Comparison of ENCODE assay signal across 30 mouse cellular contexts in the genomic region with DNA sequence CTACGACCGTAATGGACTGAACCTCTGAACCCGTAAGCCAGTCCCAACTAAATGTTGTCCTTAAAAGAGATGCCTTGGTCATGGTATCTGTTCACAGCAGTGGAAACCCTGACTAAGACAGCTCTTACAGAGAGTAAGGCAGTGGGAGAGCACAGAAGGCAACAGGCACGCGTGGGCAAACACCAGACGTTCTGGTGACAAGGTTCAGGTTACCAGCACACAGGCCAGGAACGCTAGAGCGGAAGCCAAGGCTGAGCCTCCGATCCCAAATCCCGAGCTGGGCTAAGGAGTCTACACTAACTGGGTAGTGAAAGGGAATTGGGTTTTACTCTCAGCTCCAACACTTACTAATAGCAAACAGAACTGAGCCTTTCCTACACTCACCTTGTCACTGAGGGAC. TPM values are rescaled to one million over a fixed set of nuclear protein-coding genes. Genes with fewer than 3 reads are reported as not detected.
DNase-seq lines count a peak whose midpoint lies in the region; ATAC-seq and TF ChIP-seq lines count a peak whose summit lies in the region.
"Had no signal": no experiment of that assay in that cellular context is flagged by ENCODE, and none has a peak within 500 bp of the region (broad histone marks: within the 10 kb centered on the region; RNA-seq: fewer than 3 reads in every experiment).

No protein-coding gene starts in this region.

- no peak for TF ChIP-seq CTCF in kidney, adult 2 months (conservative IDR thresholded peaks at IDR 0.05; ENCODE audit: insufficient read depth, insufficient read length, low read depth, low read length)
- TF ChIP-seq CTCF in bone marrow macrophage, adult 2 months (IDR thresholded peaks at IDR 0.05; ENCODE audit: low read depth, low read length), result no peak

- H3K36me3 ChIP-seq in kidney, adult 2 months (ENCODE audit: control insufficient read depth, insufficient read depth, low read length), result no peaks in the 10 kb centered on the region
- H3K36me3 ChIP-seq in kidney, embryonic 15.5 days, result no peaks in the 10 kb centered on the region
- no peaks in the 10 kb centered on the region for H3K36me3 ChIP-seq in midbrain, embryonic 10.5 days
- H3K36me3 ChIP-seq: embryonic facial prominence, embryonic 10.5 days; embryonic facial prominence, embryonic 13.5 days; forebrain, embryonic 12.5 days; forebrain, embryonic 15.5 days; G1E; heart, embryonic 15.5 days; hindbrain, embryonic 10.5 days; hindbrain, embryonic 13.5 days had no signal

- no peak overlapping the region for H3K4me2 ChIP-seq in kidney, embryonic 15.5 days
- H3K4me2 ChIP-seq: embryonic facial prominence, embryonic 13.5 days; forebrain, embryonic 12.5 days; forebrain, embryonic 15.5 days; heart, embryonic 12.5 days; heart, embryonic 15.5 days; hindbrain, embryonic 13.5 days had no signal

- no peak overlapping the region for H3K4me3 ChIP-seq in kidney, adult 2 months (ENCODE audit: insufficient read depth, low read depth, low read length)
- no peak overlapping the region for H3K4me3 ChIP-seq in kidney, embryonic 15.5 days (replicated peaks)
- H3K4me3 ChIP-seq in bone marrow macrophage, adult 2 months (ENCODE audit: insufficient read depth, low read length), result no peak overlapping the region
- no peak overlapping the region for H3K4me3 ChIP-seq in midbrain, embryonic 10.5 days
- H3K4me3 ChIP-seq: embryonic facial prominence, embryonic 10.5 days; embryonic facial prominence, embryonic 13.5 days; erythroblast, embryonic 14.5 days; forebrain, embryonic 12.5 days; forebrain, embryonic 15.5 days; heart, embryonic 12.5 days; heart, embryonic 15.5 days; hindbrain, embryonic 10.5 days; hindbrain, embryonic 13.5 days had no signal

- no peaks in the 10 kb centered on the region for H3K9me3 ChIP-seq in kidney, embryonic 15.5 days (replicated peaks)
- H3K9me3 ChIP-seq in midbrain, embryonic 10.5 days (replicated peaks), result no peaks in the 10 kb centered on the region
- H3K9me3 ChIP-seq: embryonic facial prominence, embryonic 10.5 days; embryonic facial prominence, embryonic 13.5 days; forebrain, embryonic 12.5 days; forebrain, embryonic 15.5 days; G1E; heart, embryonic 12.5 days; heart, embryonic 15.5 days; hindbrain, embryonic 10.5 days; hindbrain, embryonic 13.5 days had no signal

- H3K9ac ChIP-seq in kidney, embryonic 15.5 days, result no peak overlapping the region
- H3K9ac ChIP-seq: embryonic facial prominence, embryonic 13.5 days; forebrain, embryonic 12.5 days; forebrain, embryonic 15.5 days; heart, embryonic 12.5 days; heart, embryonic 15.5 days; hindbrain, embryonic 13.5 days had no signal

- peak; percentile 72 for DNase-seq in kidney, adult 2 months
- DNase-seq in kidney, postnatal 10 days, result no peak
- DNase-seq in kidney, postnatal 25 days, result peak; percentile 39 to 68
- no peak for DNase-seq in midbrain, embryonic 10.5 days (ENCODE audit: low spot score)
- DNase-seq: adrenal gland, postnatal 10 days; adrenal gland, postnatal 36 days; B cell, adult 2 months; cerebellum, adult 11 months; cerebellum, adult 2 months; cerebellum, adult 9-11 months; cerebellum, postnatal 25 days; embryo, embryonic 11 days; gastrocnemius, postnatal 25 days; heart, adult 18-20 months; heart, postnatal 10 days; heart, postnatal 36 days had no signal

- H3K4me1 ChIP-seq in kidney, adult 2 months (ENCODE audit: control insufficient read depth, insufficient read depth, low read length), result peaks cover 24% of the 10 kb centered on the region; the same call in 1 of the 2 replicates
- H3K4me1 ChIP-seq in kidney, embryonic 15.5 days, result peaks cover 32% of the 10 kb centered on the region
- H3K4me1 ChIP-seq in bone marrow macrophage, adult 2 months (ENCODE audit: control insufficient read depth, insufficient read depth, low read length), result peaks cover 35% of the 10 kb centered on the region
- H3K4me1 ChIP-seq in midbrain, embryonic 10.5 days, result peaks cover 29% of the 10 kb centered on the region

- 0 out of 2 replicates have a peak overlapping the region, but pooled peaks have one; percentile 2 for H3K27ac ChIP-seq in kidney, adult 2 months (ENCODE audit: insufficient read depth, low read depth, low read length)
- no peak overlapping the region for H3K27ac ChIP-seq in kidney, embryonic 15.5 days
- peak overlapping the region; percentile 39 for H3K27ac ChIP-seq in bone marrow macrophage, adult 2 months (ENCODE audit: insufficient read depth, low read depth, low read length)
- H3K27ac ChIP-seq in midbrain, embryonic 10.5 days (replicated peaks), result no peak overlapping the region
- H3K27ac ChIP-seq: embryonic facial prominence, embryonic 10.5 days; embryonic facial prominence, embryonic 13.5 days; forebrain, embryonic 12.5 days; forebrain, embryonic 15.5 days; heart, embryonic 15.5 days; hindbrain, embryonic 10.5 days; hindbrain, embryonic 13.5 days had no signal

- ATAC-seq in kidney, embryonic 15.5 days (replicated peaks; ENCODE audit: low FRiP score), result no peak
- ATAC-seq: forebrain, embryonic 15.5 days; hindbrain, embryonic 16.5 days; Patski had no signal

- no peak for TF ChIP-seq POLR2A in kidney, adult 2 months (IDR thresholded peaks at IDR 0.05; ENCODE audit: low read depth, low read length)
- TF ChIP-seq POLR2A in bone marrow macrophage, adult 2 months (IDR thresholded peaks at IDR 0.05; ENCODE audit: borderline replicate concordance, low read depth, low read length), result no peak

- 53% methylated on average over 10 of the region's 10 CpGs for WGBS in kidney, adult 2 months
- WGBS in kidney, embryonic 15.5 days, result 76% methylated on average over 10 of the region's 10 CpGs
- 93% methylated on average over 10 of the region's 10 CpGs for WGBS in midbrain, embryonic 10.5 days

- no peaks in the 10 kb centered on the region for H3K27me3 ChIP-seq in kidney, adult 2 months (replicated peaks; ENCODE audit: control insufficient read depth, insufficient read depth, low read length)
- H3K27me3 ChIP-seq in kidney, embryonic 15.5 days, result no peaks in the 10 kb centered on the region
- H3K27me3 ChIP-seq in midbrain, embryonic 10.5 days (ENCODE audit: low read depth, poor library complexity, severe bottlenecking), result peaks cover 23% of the 10 kb centered on the region
- H3K27me3 ChIP-seq: embryonic facial prominence, embryonic 13.5 days; forebrain, embryonic 15.5 days; heart, embryonic 12.5 days; heart, embryonic 15.5 days; Patski had no signal

RNA-seq across cellular contexts. Expression of a gene that starts 3.8 kb away (rescaled TPM):
- polyA plus RNA-seq in kidney, adult 2 months (2012; rRNA removed), result 33.0 and 36.1 TPM in 2 replicates
- polyA plus RNA-seq in kidney, embryonic 15.5 days (2015; fragmentation: Nextera tagmentation; extraction: Ambion mirVana), result 15.7 and 16.7 TPM in 2 replicates
- polyA plus RNA-seq in bone marrow macrophage, adult 2 months (2012; ENCODE audit: insufficient read depth, insufficient read length, missing spikeins), result 23.4 and 26.4 TPM in 2 replicates
- 6.7 and 7.3 TPM in 2 replicates for polyA plus RNA-seq in midbrain, embryonic 10.5 days (2016; fragmentation: Nextera tagmentation; extraction: Ambion mirVana)
- polyA plus RNA-seq: erythroblast, embryonic 14.5 days; G1E had no signal

Comparison
In these comparisons a context has a peak if more than half of its experiments do, and no peak if none do; other contexts are left out.
1. DNase-seq: peak in kidney, adult 2 months (single experiment) and kidney, postnatal 25 days (2 of 2); none in kidney, postnatal 10 days (single experiment) and midbrain, embryonic 10.5 days (single experiment).
2. H3K27ac ChIP-seq: peak in kidney, adult 2 months (single experiment) and bone marrow macrophage, adult 2 months (single experiment); none in kidney, embryonic 15.5 days (single experiment) and midbrain, embryonic 10.5 days (single experiment).